Mouse (Mus musculus): Measurements from ENCODE around the gene Unc45b. TPM values are rescaled to one million over a fixed set of nuclear protein-coding genes. Genes with fewer than 3 reads are reported as not detected.

Unc45b gene
- total RNA-seq, 2 experiments from 2014 or later: 1.6 to 2.3 TPM

Small RNA genes lying within 50 kb of the gene (microRNA-seq; reads per million reads assigned to microRNA genes)
- 0 reads per million in 2 experiments for gene Mir7679

Other genes starting within 250 kb of the Unc45b start
- gene Cct6b, start 146.2 kb upstream of the Unc45b start, total RNA-seq (2021): under 1 TPM in 1 of 2 experiments, not detected in 1; 0.20 TPM
- 10 to 100 TPM; 15.9 to 17.4 TPM for gene Zfp830, start 146.2 kb upstream of the Unc45b start, total RNA-seq (2021)
- gene Lig3, start 129.4 kb upstream of the Unc45b start, total RNA-seq (2021): 10 to 100 TPM; 23.6 to 26.3 TPM
- gene Rffl, start 39.3 kb upstream of the Unc45b start, total RNA-seq (2021): 10 to 100 TPM; 10.7 to 11.7 TPM
- 10 to 100 TPM; 14.1 to 15.7 TPM for gene Rad51d, start 19.9 kb upstream of the Unc45b start, total RNA-seq (2021)
- gene Fndc8, start 18.4 kb upstream of the Unc45b start, total RNA-seq (2021): not detected
- 10 to 100 TPM; 44.6 to 49.0 TPM for gene Nle1, start 2.1 kb upstream of the Unc45b start, total RNA-seq (2021)
- 1 to 10 TPM; 3.5 to 4.6 TPM for gene Slfn5, start 40.8 kb downstream of the Unc45b start, total RNA-seq (2021)
- under 1 TPM; 0.25 to 0.40 TPM for gene Slfn9, start 81.3 kb downstream of the Unc45b start, total RNA-seq (2021)
- under 1 TPM; 0.32 to 0.68 TPM for gene Slfn8, start 110.3 kb downstream of the Unc45b start, total RNA-seq (2021)
- under 1 TPM; 0.60 to 0.83 TPM for gene Slfn2, start 154.6 kb downstream of the Unc45b start, total RNA-seq (2021)
- not detected for gene Slfn1, start 206.3 kb downstream of the Unc45b start, total RNA-seq (2021)